Mouse (Mus musculus): ENCODE results near the gene Arid1b. TPM values are rescaled to one million over a fixed set of nuclear protein-coding genes. Genes with fewer than 3 reads are reported as not detected.

The Arid1b gene
- polyA plus RNA-seq, 1 experiment: 99.0 TPM

- DNase-seq: no peak
- 87% methylated on average over 6 of the region's 6 CpGs for WGBS
Measured at GRCm38 (mm10) chr17:5154322-5154721, 160.2 kb downstream of the Arid1b start.

DNA sequence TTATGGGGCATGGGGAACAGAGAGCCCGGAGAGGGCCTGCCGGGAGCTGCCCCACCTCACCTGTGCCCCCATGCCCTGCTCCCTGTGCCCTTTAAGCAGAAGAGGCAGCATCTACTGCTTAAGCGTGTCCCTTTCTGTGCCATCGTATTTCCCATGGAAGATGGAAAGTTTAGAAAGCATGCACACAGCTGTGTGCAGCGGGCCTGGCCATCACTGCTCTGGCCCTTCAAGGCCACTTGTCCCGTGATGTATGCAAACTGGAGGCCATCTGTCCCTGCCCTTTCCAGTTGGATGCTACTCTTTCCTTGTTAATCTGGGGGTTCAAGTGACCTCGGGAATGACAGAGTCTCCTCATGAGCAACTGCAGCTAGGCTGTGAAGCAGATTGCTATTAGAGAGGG, 163.5 kb downstream of the Arid1b start:
- Histone ChIP-seq H3K27ac (ENCODE audit: control insufficient read depth, insufficient read depth, low read length) (no peak overlapping the region), H3K36me3 (ENCODE audit: control insufficient read depth, insufficient read depth, low read length) (no peaks in the 10 kb centered on the region), H3K4me1 (replicated peaks; ENCODE audit: control insufficient read depth, insufficient read depth, low read length) (no peaks in the 10 kb centered on the region), H3K27me3 (ENCODE audit: control insufficient read depth, insufficient read depth, low read length) (no peaks in the 10 kb centered on the region), H3K4me3 (ENCODE audit: control insufficient read depth, insufficient read depth, low read length) (no peak overlapping the region)
- no peak for TF ChIP-seq POLR2A (IDR thresholded peaks at IDR 0.05; ENCODE audit: control insufficient read depth, extremely low read depth, insufficient read depth, low read length, poor library complexity)
- TF ChIP-seq CTCF (IDR thresholded peaks at IDR 0.05; ENCODE audit: borderline replicate concordance, control insufficient read depth, extremely low read depth, insufficient read depth, low read length, poor library complexity): no peak
- WGBS: 93% methylated on average over 7 of the region's 7 CpGs
- DNase-seq: no peak

More at GRCm38 (mm10) chr17:5154322-5154721, 160.2 kb downstream of the Arid1b start:
- Histone ChIP-seq H3K27me3 (ENCODE audit: control insufficient read depth, insufficient read depth, low read length) (no peaks in the 10 kb centered on the region), H3K4me1 (replicated peaks; ENCODE audit: control insufficient read depth, insufficient read depth, low read length) (peaks cover 5% of the 10 kb centered on the region; the same call in 1 of the 2 replicates), H3K36me3 (ENCODE audit: control insufficient read depth, insufficient read depth, low read length) (no peaks in the 10 kb centered on the region), H3K4me3 (ENCODE audit: control insufficient read depth, insufficient read depth, low read length) (no peak overlapping the region), H3K27ac (ENCODE audit: control insufficient read depth, insufficient read depth, low read length) (no peak overlapping the region)
- no peak for TF ChIP-seq CTCF (IDR thresholded peaks at IDR 0.05; ENCODE audit: borderline replicate concordance, control insufficient read depth, extremely low read depth, insufficient read depth, low read length, poor library complexity)
- no peak for TF ChIP-seq POLR2A (IDR thresholded peaks at IDR 0.05; ENCODE audit: control insufficient read depth, extremely low read depth, insufficient read depth, low read length, poor library complexity)

DNA sequence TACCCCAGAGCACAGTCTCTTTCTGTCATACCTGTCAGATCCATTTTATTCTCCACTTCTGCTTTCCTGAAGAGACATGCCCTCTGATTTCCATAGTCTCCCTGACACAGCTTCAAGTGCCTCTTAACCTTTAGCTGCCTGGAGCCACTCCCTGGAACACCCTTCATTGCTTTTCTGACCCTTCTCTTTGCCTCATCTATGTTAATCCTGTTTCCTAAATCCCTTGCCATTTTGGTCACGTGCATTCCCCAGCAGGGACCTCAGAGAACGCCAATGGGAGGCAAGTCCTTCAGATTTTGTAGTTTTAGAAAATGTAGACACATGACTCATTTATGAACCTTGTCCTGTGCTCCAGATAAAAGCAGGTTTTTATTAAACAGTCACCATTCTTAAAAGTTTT, 168.4 kb downstream of the Arid1b start:
- no peaks in the 10 kb centered on the region for H3K27me3 ChIP-seq (ENCODE audit: control insufficient read depth, insufficient read depth, low read length)
- H3K36me3 ChIP-seq (ENCODE audit: control insufficient read depth, insufficient read depth, low read length): no peaks in the 10 kb centered on the region
- H3K4me3 ChIP-seq (ENCODE audit: control insufficient read depth, insufficient read depth, low read length): no peak overlapping the region
- 92% methylated on average over 2 of the region's 2 CpGs for WGBS
- peaks cover 17% of the 10 kb centered on the region for H3K4me1 ChIP-seq (replicated peaks; ENCODE audit: control insufficient read depth, insufficient read depth, low read length)
- no peak overlapping the region for H3K27ac ChIP-seq (ENCODE audit: control insufficient read depth, insufficient read depth, low read length)
- DNase-seq: no peak
- TF ChIP-seq POLR2A (IDR thresholded peaks at IDR 0.05; ENCODE audit: control insufficient read depth, extremely low read depth, insufficient read depth, low read length, poor library complexity) (no peak), CTCF (IDR thresholded peaks at IDR 0.05; ENCODE audit: borderline replicate concordance, control insufficient read depth, extremely low read depth, insufficient read depth, low read length, poor library complexity) (no peak)

DNA sequence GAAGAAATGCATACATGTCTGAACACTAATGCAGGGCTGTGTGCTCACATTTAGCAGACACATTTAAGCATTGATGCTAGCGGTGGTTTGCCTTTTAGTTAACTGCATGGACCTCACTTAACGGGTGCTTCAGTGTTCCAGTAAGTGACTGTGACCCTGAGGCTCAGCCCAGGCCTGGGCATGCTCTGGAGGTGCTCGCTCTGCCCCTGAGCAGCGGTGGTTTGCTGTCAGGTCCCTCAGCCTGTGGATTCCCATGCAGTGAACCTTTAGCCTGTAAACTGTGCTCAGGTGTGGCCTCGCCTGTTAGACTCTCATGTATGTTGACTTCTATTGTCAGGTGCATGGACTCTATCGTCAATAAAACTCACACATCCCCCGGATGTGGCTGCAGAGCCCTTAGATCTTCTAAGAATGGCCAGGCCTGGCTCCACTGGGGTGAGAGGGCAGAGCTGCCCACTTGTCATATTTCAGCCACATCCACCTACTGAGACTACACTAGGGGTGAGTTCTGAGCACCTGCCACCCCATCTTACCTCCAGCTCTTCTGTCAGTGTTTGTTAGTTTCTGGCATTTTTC, 169.2 kb downstream of the Arid1b start:
- Histone ChIP-seq H3K4me3 (ENCODE audit: control insufficient read depth, insufficient read depth, low read length) (no peak overlapping the region), H3K36me3 (ENCODE audit: control insufficient read depth, insufficient read depth, low read length) (no peaks in the 10 kb centered on the region), H3K27me3 (ENCODE audit: control insufficient read depth, insufficient read depth, low read length) (no peaks in the 10 kb centered on the region), H3K4me1 (replicated peaks; ENCODE audit: control insufficient read depth, insufficient read depth, low read length) (peaks cover 20% of the 10 kb centered on the region), H3K27ac (ENCODE audit: control insufficient read depth, insufficient read depth, low read length) (no peak overlapping the region)
- TF ChIP-seq POLR2A (IDR thresholded peaks at IDR 0.05; ENCODE audit: control insufficient read depth, extremely low read depth, insufficient read depth, low read length, poor library complexity) (no peak), CTCF (IDR thresholded peaks at IDR 0.05; ENCODE audit: borderline replicate concordance, control insufficient read depth, extremely low read depth, insufficient read depth, low read length, poor library complexity) (no peak)
- no peak for DNase-seq
- 93% methylated on average over 7 of the region's 7 CpGs for WGBS

- Histone ChIP-seq H3K4me3 (ENCODE audit: control insufficient read depth, insufficient read depth, low read length) (peak overlapping the region; percentile 47), H3K27me3 (ENCODE audit: control insufficient read depth, insufficient read depth, low read length) (no peaks in the 10 kb centered on the region), H3K4me1 (replicated peaks; ENCODE audit: control insufficient read depth, insufficient read depth, low read length) (peaks cover 29% of the 10 kb centered on the region), H3K27ac (ENCODE audit: control insufficient read depth, insufficient read depth, low read length) (peak overlapping the region; percentile 74), H3K36me3 (ENCODE audit: control insufficient read depth, insufficient read depth, low read length) (no peaks in the 10 kb centered on the region)
- TF ChIP-seq POLR2A (IDR thresholded peaks at IDR 0.05; ENCODE audit: control insufficient read depth, extremely low read depth, insufficient read depth, low read length, poor library complexity): no peak
- no peak for DNase-seq
- 74% methylated on average over 4 of the region's 4 CpGs for WGBS
Measured at GRCm38 (mm10) chr17:5164794-5165193, 170.7 kb downstream of the Arid1b start.

- DNase-seq: peak; percentile 32
- Histone ChIP-seq H3K4me3 (ENCODE audit: control insufficient read depth, insufficient read depth, low read length) (peak overlapping the region; percentile 47), H3K4me1 (replicated peaks; ENCODE audit: control insufficient read depth, insufficient read depth, low read length) (peaks cover 30% of the 10 kb centered on the region), H3K27ac (ENCODE audit: control insufficient read depth, insufficient read depth, low read length) (peak overlapping the region; percentile 74), H3K36me3 (ENCODE audit: control insufficient read depth, insufficient read depth, low read length) (no peaks in the 10 kb centered on the region), H3K27me3 (ENCODE audit: control insufficient read depth, insufficient read depth, low read length) (no peaks in the 10 kb centered on the region)
- TF ChIP-seq POLR2A (IDR thresholded peaks at IDR 0.05; ENCODE audit: control insufficient read depth, extremely low read depth, insufficient read depth, low read length, poor library complexity) (no peak), CTCF (IDR thresholded peaks at IDR 0.05; ENCODE audit: borderline replicate concordance, control insufficient read depth, extremely low read depth, insufficient read depth, low read length, poor library complexity) (no peak)
- WGBS: 10% methylated on average over 15 of the region's 15 CpGs
Measured at GRCm38 (mm10) chr17:5165201-5165825, 171.2 kb downstream of the Arid1b start.
